Mouse (Mus musculus): ENCODE data around the gene Sytl5.

Sytl5 gene

DNA sequence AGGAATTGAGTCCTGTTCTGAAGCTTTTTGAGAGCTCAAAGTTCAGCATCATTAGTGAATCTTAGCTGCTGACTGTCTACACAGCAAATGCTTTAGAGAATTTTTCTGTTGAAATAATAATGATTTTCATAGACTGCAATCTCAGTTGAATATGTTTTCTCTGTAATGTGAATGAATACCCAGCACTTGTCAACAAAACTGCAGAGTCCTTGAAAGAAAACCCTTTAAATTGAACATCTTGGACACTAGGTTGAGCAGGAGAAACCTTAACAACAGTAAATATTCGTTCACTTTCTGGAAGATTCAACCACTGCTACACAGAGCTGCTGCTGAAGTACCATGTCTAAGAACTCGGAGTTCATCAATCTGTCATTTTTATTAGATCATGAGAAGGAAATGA, at the start of gene Sytl5:
Gene Sytl5, plus strand, starts transcription at position 301 of the 400 bp plus-strand sequence.
- no peak for DNase-seq (ENCODE audit: low read depth, low spot score)

DNA sequence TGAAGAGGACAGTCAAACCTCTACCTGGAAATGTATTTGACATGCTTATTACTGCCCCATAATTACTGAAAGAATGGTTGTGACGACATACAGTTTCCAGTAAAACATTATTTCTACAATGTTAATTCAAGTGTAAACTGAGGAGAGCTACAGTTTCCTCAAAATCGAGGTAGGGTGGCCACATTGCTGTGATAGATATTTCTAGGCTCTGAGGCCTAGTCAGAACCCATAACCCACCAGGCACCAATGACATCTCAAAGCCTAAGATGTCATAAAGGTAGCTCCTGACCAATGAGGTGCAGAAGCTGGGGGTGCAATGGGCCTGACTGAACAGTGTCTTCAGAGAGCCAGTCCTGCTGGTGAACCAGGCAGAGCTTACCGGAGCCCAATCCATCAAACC, 38.8 kb upstream of the Sytl5 start, which contains the start of gene Hypm:
Gene Hypm, plus strand, starts transcription at position 301 of the 400 bp plus-strand sequence.
- DNase-seq (ENCODE audit: low read depth, low spot score) = no peak

DNA sequence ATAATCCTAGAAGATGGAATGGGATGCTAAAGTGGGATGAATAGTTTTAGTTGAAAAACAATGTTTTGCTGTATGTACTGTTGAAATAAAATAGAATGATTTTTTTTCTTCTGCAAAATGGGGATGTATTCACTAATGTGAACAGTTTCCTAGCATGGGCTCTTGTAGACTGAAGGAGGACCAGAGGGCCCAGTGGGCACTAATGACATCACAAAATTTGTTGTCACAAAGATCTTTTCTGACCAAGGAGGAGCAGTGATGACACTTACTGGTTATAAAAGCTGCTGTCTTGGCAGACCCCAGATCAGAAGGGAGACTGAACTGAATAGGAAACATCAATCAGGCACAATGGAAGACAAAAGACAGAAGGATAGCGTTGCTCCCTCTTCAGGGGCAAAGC, 36.0 kb upstream of the Sytl5 start, which contains the start of gene H2al3:
Gene H2al3, plus strand, starts transcription at position 301 of the 400 bp plus-strand sequence.
- no peak for DNase-seq (ENCODE audit: low read depth, low spot score)

DNA sequence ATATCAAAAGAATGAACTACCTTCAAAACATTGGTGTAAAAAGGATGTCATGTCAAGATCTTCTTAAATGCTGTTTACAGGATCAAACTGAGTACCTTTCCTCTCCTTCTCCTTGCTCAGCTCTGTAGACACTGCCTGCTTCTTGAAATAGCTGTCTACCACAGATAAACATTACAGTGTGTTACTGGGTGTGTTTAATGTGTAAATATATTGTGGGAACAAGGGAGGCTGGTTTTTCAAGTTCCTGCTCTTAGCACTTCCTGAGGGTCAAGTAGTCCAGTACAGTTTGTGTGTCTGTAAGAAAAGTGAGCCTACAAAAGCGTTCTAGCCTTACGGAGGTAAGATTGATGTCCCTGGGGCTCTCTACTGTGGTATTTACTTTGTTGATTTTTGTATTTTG, 23.6 kb upstream of the Sytl5 start:
- no peak for DNase-seq (ENCODE audit: low read depth, low spot score)

DNA sequence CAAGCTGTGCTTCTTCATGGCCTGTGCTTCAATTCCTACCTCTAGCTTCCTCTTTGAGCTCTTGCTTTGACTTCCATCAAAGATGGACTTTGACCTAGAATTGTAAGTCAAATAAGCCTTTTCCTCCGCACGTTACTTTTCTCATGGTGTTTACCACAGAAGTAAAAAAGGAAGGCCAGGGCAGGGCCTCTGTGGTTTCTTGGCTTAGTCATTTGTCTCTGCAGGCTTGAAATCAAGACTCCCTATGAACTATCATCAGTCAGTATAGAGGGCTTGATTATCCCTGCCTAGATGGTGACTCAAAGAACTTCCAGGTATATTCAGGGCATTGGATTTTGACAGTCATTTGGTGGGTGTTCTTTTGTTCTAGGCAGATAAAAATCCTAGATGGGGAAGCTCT, 9.9 kb upstream of the Sytl5 start:
- DNase-seq (ENCODE audit: low read depth, low spot score) = no peak

DNA sequence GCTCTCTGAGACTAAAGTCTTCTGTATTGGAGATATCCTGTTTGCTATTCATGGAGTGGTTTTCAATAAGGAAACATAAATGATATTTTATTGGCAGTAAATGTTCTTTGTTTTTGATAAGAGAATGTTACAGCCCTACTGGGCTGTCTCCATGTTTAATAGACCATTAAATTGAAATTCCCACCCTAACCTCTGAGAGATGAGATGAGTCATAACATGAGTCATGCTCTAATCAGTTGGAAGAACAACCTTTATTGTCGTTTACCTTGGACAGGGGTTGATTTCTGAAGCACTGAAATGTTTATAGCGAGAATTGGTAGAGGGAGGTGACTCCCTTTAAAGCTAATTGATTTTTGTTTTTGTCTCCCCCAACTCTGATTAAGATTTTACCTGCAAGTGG, 24.1 kb downstream of the Sytl5 start:
- DNase-seq (ENCODE audit: low read depth, low spot score) = no peak

DNA sequence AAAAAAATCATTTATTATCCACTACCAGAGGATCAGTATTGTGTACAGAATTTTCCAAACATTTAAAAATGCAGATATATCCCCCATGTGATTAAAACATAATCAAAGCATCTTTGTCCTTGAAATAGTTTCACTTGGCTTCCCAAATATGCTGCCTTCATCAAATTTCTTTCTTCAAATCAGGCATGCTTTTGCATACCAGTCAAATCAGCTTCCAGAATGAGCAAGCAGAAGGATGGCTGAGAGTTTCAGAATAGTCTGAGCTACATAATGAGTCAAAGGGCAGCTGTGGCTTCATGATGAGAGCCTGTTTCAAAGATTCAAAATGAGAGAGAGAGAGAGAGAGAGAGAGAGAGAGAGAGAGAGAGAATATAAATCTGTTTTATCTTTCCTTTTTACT, 48.4 kb downstream of the Sytl5 start:
- DNase-seq (ENCODE audit: low read depth, low spot score) = no peak

DNA sequence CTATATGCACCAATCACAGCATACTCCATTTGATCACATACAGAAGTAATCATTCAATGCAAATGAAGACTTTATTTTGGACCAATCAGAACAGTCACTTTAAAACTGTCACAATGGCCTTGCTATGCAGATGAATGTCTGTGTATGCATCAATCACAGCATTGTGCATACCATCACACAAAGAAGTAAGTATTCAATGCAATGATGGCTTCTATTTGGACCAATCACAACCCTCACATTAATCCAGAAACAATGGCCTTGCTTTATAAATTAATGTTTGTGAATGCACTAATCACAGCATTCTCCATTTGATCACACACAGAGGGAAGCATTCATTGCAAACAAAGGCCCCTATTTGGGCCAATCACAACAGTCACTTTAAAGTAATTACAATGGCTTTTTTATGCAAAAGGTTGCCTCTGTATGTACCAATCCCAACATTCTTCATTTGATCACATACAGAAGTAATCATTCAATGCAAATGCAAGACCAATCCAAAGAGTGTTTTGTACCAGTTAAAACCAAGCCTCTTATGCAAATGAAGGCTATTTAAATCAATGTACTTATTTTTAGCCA, 98.8 kb downstream of the Sytl5 start:
- no peak for DNase-seq (ENCODE audit: low read depth, low spot score)

DNA sequence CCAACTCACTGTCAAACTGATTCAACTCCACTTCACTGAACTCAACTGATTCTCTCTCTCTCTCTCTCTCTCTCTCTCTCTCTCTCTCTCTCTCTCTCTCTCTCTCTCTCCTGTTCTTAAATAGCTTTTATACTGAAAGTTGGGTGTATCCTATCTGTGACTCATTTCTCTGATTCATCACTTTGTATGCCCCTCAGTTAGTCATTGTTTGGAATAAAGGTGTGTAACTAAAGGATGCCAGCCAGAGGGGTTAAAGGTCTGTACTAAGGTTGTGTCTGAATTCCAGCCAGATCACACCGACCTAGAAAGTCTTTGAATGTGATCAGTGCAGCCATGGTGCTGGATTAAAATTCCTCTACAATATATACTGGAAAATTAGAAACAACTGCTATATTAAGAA, 115.3 kb downstream of the Sytl5 start:
- no peak for DNase-seq (ENCODE audit: low read depth, low spot score)

DNA sequence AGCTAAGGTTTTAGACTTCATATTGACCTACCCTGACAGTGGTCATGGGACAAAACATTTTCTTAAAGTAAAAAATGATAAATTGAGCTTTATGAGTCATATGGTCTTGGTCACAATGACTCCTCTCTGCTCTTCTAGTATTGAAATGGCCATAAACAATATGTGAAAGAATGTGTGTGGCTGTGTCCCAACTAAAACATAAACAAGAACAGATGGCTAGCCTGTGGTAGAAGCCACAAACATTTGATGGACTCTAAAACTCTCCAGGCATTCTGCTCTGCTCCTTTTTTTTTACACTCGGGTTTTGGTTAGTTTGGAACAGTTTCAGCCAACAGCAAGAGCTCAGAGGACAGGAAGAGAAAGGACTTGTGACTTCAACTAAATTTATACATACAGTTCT, 120.5 kb downstream of the Sytl5 start:
- no peak for DNase-seq (ENCODE audit: low read depth, low spot score)

DNA sequence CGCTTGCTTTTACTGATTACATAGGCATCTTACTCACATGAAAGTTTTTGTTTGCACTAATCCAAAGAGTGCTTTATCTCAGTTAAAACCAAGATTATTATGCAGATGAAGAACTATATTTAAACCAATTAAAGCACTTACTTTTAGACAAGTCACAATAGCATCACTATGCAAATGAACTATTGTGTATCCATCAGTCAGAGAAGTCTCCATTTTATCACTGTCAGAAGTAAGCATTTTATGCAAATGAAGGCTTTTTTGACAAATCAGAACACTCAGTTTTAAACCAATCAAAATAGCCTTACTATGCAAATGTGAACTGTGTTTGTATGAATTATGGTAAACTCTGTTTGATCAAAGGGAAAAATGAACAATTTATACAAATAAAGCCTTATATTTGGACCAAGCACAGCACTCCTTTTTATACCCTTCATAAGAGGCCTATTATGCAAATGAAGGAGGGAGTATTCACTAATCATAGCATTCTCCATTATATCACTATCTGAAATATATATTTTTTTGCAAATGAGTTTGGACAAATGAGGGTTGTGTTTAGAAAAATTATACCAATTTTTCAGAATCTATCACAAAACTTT, 122.4 kb downstream of the Sytl5 start:
- no peak for DNase-seq (ENCODE audit: low read depth, low spot score)

DNA sequence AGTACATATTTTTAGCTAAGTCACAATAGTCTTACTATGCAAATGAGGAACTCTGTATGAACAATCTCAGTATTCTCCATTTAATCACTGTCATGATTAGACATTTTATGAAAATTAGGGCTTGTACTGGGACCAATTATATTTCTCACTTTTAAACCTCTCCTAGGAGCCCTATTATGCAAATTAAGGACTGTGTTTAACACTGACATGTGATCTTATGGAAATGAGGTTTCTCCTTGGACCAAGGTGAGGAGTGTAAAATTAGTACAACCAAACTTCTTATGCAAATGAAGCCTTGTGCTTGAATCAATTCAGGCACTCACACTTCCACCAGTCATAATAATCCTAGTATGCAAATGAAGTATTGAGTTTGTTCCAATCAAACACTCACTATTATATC, 124.8 kb downstream of the Sytl5 start:
- DNase-seq (ENCODE audit: low read depth, low spot score) = no peak

DNA sequence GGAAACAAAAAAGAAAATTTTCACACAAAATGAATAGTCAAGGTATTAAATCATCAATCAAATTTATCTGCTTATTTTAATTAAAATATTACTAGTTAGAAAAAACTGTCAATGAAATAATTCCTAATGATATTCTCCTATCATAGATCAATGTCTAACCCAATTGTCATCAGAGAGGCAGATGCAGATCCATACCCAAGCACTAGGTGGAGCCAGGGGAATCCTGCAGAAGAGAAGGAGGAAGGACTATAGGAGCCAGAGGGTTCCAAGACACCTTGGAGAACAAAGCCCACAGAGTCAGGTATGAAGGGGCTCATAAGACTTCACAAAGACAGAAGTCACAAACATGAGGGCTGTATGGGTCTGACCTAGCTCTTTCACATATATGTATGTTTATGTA, 149.2 kb downstream of the Sytl5 start:
- no peak for DNase-seq (ENCODE audit: low read depth, low spot score)

Measured in ZHBTc4 (cell line).